Comparison of ENCODE assay signal across 18 mouse cellular contexts in the genomic region with DNA sequence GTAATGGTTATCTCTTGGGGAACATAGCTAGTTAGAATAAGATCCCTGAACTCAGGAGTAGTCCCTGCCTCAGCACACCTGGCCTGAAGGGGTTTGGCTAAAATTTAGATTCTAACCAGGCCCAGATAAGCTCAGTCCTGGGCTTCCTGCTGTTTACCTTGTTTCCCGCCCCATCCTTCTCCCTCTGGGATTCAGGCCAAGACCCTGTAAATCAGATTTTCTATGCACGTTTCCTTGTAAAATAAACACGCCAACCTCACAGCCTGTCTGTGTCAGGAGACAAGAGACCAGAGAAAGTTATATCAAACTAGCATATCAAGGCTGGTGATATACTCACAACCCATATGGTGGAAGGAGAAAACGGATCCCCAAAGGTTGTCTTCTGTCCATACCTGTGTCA. TPM values are rescaled to one million over a fixed set of nuclear protein-coding genes. Genes with fewer than 3 reads are reported as not detected.
DNase-seq lines count a peak whose midpoint lies in the region; ATAC-seq lines count a peak whose summit lies in the region.
"Had no signal": no experiment of that assay in that cellular context is flagged by ENCODE, and none has a peak within 500 bp of the region (broad histone marks: within the 10 kb centered on the region; RNA-seq: fewer than 3 reads in every experiment).

No protein-coding gene starts in this region.

- H3K4me2 ChIP-seq in heart, embryonic 12.5 days, result no peak overlapping the region
- H3K4me2 ChIP-seq in kidney, embryonic 16.5 days (replicated peaks; ENCODE audit: low read depth, low read length), result no peak overlapping the region
- no peak overlapping the region for H3K4me2 ChIP-seq in lung, embryonic 16.5 days (ENCODE audit: low read depth, low read length)
- H3K4me2 ChIP-seq: hindbrain, embryonic 15.5 days; liver, embryonic 15.5 days; midbrain, embryonic 11.5 days; neural tube, embryonic 12.5 days had no signal

- H3K27me3 ChIP-seq in heart, embryonic 12.5 days (replicated peaks), result no peaks in the 10 kb centered on the region
- H3K27me3 ChIP-seq in kidney, embryonic 16.5 days (ENCODE audit: insufficient read depth, low read length), result no peaks in the 10 kb centered on the region
- H3K27me3 ChIP-seq in lung, embryonic 16.5 days (ENCODE audit: control insufficient read depth, insufficient read depth, low read depth, low read length), result no peaks in the 10 kb centered on the region
- H3K27me3 ChIP-seq: hindbrain, embryonic 15.5 days; liver, embryonic 15.5 days; neural tube, embryonic 12.5 days had no signal

- peaks cover 13% of the 10 kb centered on the region for H3K36me3 ChIP-seq in heart, embryonic 12.5 days
- H3K36me3 ChIP-seq in kidney, embryonic 16.5 days (ENCODE audit: insufficient read depth, low read length), result no peaks in the 10 kb centered on the region
- H3K36me3 ChIP-seq in lung, embryonic 16.5 days (ENCODE audit: control insufficient read depth, insufficient read depth, low read length), result no peaks in the 10 kb centered on the region
- H3K36me3 ChIP-seq: hindbrain, embryonic 15.5 days; liver, embryonic 15.5 days; neural tube, embryonic 12.5 days had no signal

- 56% methylated on average over 4 of the region's 4 CpGs for WGBS in heart, embryonic 12.5 days
- WGBS in kidney, embryonic 16.5 days, result 38% methylated on average over 4 of the region's 4 CpGs
- WGBS in lung, embryonic 16.5 days, result 18% methylated on average over 4 of the region's 4 CpGs

- H3K4me3 ChIP-seq in heart, embryonic 12.5 days, result no peak overlapping the region
- no peak overlapping the region for H3K4me3 ChIP-seq in kidney, embryonic 16.5 days (ENCODE audit: low read length)
- no peak overlapping the region for H3K4me3 ChIP-seq in lung, embryonic 16.5 days (ENCODE audit: low read length)
- H3K4me3 ChIP-seq: erythroblast, embryonic 14.5 days; hindbrain, embryonic 15.5 days; liver, embryonic 15.5 days; neural tube, embryonic 12.5 days had no signal

- H3K4me1 ChIP-seq in heart, embryonic 12.5 days (replicated peaks), result peaks cover 61% of the 10 kb centered on the region
- peaks cover 9% of the 10 kb centered on the region; the same call in 1 of the 2 replicates for H3K4me1 ChIP-seq in kidney, embryonic 16.5 days (ENCODE audit: insufficient read depth, low read length)
- peaks cover 25% of the 10 kb centered on the region for H3K4me1 ChIP-seq in lung, embryonic 16.5 days (replicated peaks; ENCODE audit: control insufficient read depth, insufficient read depth, low read length)
- H3K4me1 ChIP-seq: hindbrain, embryonic 15.5 days; neural tube, embryonic 12.5 days had no signal

- H3K9me3 ChIP-seq in heart, embryonic 12.5 days (replicated peaks), result no peaks in the 10 kb centered on the region
- H3K9me3 ChIP-seq in kidney, embryonic 16.5 days (ENCODE audit: low read length), result no peaks in the 10 kb centered on the region
- no peaks in the 10 kb centered on the region for H3K9me3 ChIP-seq in lung, embryonic 16.5 days (ENCODE audit: control insufficient read depth, low read length)
- H3K9me3 ChIP-seq: hindbrain, embryonic 15.5 days; liver, embryonic 15.5 days; neural tube, embryonic 12.5 days had no signal

- no peak for ATAC-seq in heart, embryonic 12.5 days (ENCODE audit: insufficient number of reproducible peaks, low FRiP score)
- ATAC-seq in kidney, embryonic 16.5 days (ENCODE audit: low FRiP score, low TSS enrichment), result no peak
- 0 out of 2 replicates have a peak, but pooled peaks have one; percentile 21 for ATAC-seq in lung, embryonic 16.5 days (ENCODE audit: low read depth)
- ATAC-seq: forebrain, embryonic 16.5 days had no signal

- H3K27ac ChIP-seq in heart, embryonic 12.5 days (ENCODE audit: poor library complexity, severe bottlenecking), result peak overlapping the region; percentile 59; the same call in 1 of the 2 replicates
- 0 out of 2 replicates have a peak overlapping the region, but pooled peaks have one; percentile 32 for H3K27ac ChIP-seq in kidney, embryonic 16.5 days (ENCODE audit: low read length)
- peak overlapping the region; percentile 76 for H3K27ac ChIP-seq in lung, embryonic 16.5 days (ENCODE audit: low read length)
- H3K27ac ChIP-seq: hindbrain, embryonic 15.5 days; liver, embryonic 15.5 days; neural tube, embryonic 12.5 days had no signal

- no peak for DNase-seq in heart, postnatal 14 days
- DNase-seq in kidney, adult 11 months, result no peak
- DNase-seq in lung, postnatal 4 days, result peak; percentile 37 to 44
- DNase-seq in frontal cortex, postnatal 25 days (ENCODE audit: low spot score in 2 of 2), result no peak
- no peak for DNase-seq in cerebellum, postnatal 10 days
- DNase-seq: adrenal gland, postnatal 10 days; cerebellum, adult 11-12 months; cerebellum, postnatal 36 days; thymus, postnatal 14 days had no signal

- intact Hi-C loops in heart, postnatal 14 days (cut with DNase I), result no loop called here

- no peak overlapping the region for H3K9ac ChIP-seq in heart, embryonic 12.5 days
- no peak overlapping the region for H3K9ac ChIP-seq in kidney, embryonic 16.5 days (replicated peaks; ENCODE audit: low read length)
- no peak overlapping the region for H3K9ac ChIP-seq in lung, embryonic 16.5 days (ENCODE audit: low read length)
- H3K9ac ChIP-seq: hindbrain, embryonic 15.5 days; liver, embryonic 15.5 days; neural tube, embryonic 12.5 days had no signal

RNA-seq across cellular contexts. Expression of gene Ehd4, which starts 42.8 kb away (rescaled TPM):
- 159 and 186 TPM in 2 replicates for polyA plus RNA-seq in heart, embryonic 12.5 days (2016; fragmentation: Nextera tagmentation; extraction: Ambion mirVana)
- total RNA-seq in heart, postnatal 14 days (2021), result 100 to 1,000 TPM; 439 to 440 TPM
- polyA plus RNA-seq in kidney, embryonic 16.5 days (2015; fragmentation: Nextera tagmentation; extraction: Ambion mirVana), result 50.4 and 54.0 TPM in 2 replicates
- 92.8 and 94.7 TPM in 2 replicates for polyA plus RNA-seq in lung, embryonic 16.5 days (2015; fragmentation: Nextera tagmentation; extraction: Ambion mirVana)

Comparison
In these comparisons a context has a peak if more than half of its experiments do, and no peak if none do; other contexts are left out.
1. DNase-seq: peak in lung, postnatal 4 days (2 of 2); none in heart, postnatal 14 days (0 of 2), kidney, adult 11 months (single experiment), frontal cortex, postnatal 25 days (0 of 2) and cerebellum, postnatal 10 days (0 of 2).
2. Peak in every context shown above with its lines, with median percentiles within 50 percentile points of each other: H3K27ac ChIP-seq.